Mouse (Mus musculus) cerebellum, postnatal 4 days (tissue): Measurements from ENCODE around the gene Frrs1l.

Experiments used
- DNase-seq, 2 experiments: peaks; one replicate each; pipeline ENCODE4 v3.0.0; 2022; ENCODE audit warnings: low spot score in 2 of 2, mixed read lengths in 1 of 2

Frrs1l gene

DNA sequence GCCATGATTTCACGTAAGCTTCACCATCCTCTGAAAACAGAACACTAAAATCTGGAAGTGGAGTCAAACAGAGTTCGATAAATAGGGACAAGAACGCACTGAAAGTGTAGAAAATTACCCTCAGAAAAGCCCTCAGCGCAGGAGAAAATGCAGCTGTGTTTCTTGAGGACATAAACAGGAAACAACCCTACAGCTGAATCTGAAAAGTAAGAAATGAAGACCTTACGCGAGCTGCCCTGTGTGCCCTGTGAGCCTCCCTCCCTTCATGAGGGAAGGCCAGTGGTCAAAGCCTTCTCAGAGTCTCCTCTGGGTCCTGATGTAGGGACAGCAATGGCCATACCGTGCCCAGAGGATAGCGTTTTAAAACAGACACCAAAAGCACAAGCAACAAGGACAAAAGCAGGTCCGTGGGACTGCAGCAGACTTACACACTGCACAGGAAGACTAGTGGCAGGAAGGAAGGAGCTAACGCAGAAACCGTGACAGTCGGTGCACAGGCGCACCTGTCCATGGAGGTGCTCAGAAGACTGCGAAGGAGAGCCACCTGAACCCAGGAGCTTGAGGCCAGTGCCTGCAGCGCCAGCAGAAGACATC is 74.4 kb downstream of the Frrs1l start:
- DNase-seq, result no peak

GRCm38 (mm10) chr4:56914761-56915160 is 75.4 kb downstream of the Frrs1l start:
- DNase-seq, result no peak

DNA sequence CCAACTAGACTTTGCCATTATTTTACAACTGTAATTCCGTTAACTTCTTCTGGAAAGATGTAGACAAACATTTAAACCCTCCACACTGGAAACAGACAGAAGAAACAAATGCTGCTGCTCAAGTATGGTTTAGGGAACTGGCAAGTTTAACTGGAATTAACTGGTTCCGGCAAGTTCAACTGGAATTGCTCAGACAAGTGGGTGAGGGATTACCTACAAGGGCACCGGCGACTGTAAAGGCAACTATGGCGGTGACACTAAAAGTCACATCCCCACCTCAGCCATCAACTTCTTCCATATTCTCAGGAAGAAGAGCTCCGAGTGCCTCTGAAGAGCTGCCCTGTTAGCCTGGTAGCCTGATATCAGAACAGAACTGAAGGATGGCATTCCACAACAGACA is 75.9 kb downstream of the Frrs1l start:
- no peak for DNase-seq

- DNase-seq, result no peak
These were observed 77.7 kb downstream of the Frrs1l start for GRCm38 (mm10) chr4:56912382-56913001.

DNA sequence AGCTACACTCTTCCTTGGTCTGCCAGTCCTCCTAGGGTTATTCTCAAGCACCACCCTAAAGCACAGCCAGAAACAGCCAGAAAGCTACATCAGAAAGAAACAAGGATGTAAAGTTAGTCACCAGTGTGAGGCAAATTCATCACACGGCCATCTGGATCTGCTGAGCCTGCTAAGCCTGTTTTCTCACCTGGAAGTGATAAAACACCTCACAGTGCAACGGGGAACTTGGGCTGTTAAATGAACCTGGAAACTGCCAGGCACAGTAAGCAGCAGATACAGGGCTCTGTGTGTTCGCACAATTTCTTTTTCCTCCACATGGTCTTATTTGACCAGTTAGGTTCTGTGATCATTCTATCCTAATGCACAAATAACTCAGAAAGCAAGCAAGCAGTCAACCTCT is 80.6 kb downstream of the Frrs1l start:
- DNase-seq, result no peak

GRCm38 (mm10) chr4:56907671-56908070 is 82.5 kb downstream of the Frrs1l start:
- no peak for DNase-seq
